Mouse (Mus musculus) myocyte (in vitro differentiated cells): ENCODE measurements at regions not wholly inside any gene's neighbourhood (a gene's known extent, or its start where the extent isn't known, plus 50 kb on each side); places are given as distances from the start of the nearest gene placed in this dataset.

ENCODE experiments used
- CEBPB ChIP-seq: IDR thresholded peaks from 2 replicates; pipeline ENCODE4 v1.6.1; 2011; ENCODE audit warnings: mild to moderate bottlenecking, moderate library complexity; ENCODE audit not compliant: poor library complexity, insufficient read depth, severe bottlenecking
- MAX ChIP-seq: IDR thresholded peaks from one replicate; pipeline ENCODE4 v1.6.1; 2011; ENCODE audit warnings: low read depth, mild to moderate bottlenecking, control low read depth
- POLR2A ChIP-seq: IDR thresholded peaks from one replicate; pipeline ENCODE4 v1.6.1; 2011; ENCODE audit warnings: low read depth, mild to moderate bottlenecking, control low read depth, moderate library complexity; ENCODE audit not compliant: insufficient read length
- POLR2AphosphoS2 ChIP-seq: IDR thresholded peaks from one replicate; pipeline ENCODE4 v1.6.1; 2011; ENCODE audit warnings: low read depth, control low read depth; ENCODE audit not compliant: insufficient read length
- TCF12 ChIP-seq: IDR thresholded peaks from one replicate; pipeline ENCODE4 v1.6.1; 2011; ENCODE audit warnings: mild to moderate bottlenecking, control low read depth; ENCODE audit not compliant: poor library complexity, insufficient read depth, severe bottlenecking
- USF1 ChIP-seq: IDR thresholded peaks from one replicate; pipeline ENCODE4 v1.6.1; 2011; ENCODE audit warnings: low read depth, mild to moderate bottlenecking, control low read depth, moderate library complexity

DNA sequence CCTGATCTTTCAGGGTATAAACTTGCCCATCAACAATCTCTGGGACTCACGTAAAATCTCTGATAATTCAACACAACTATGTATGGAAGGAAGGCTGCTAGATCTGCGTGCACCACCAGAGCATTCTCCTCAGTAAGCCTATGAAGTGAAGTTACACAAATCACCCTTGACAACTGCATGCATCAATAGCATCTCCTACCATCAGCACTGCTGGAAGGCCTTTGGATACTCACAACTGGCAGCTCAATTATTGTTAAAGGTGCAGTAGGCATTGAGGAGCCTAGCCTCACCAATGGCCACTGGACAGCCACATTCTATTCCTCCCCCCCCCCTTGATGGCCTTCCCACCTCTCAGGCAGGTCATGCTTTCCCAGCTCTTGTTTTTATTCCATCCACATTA is 64.9 kb upstream of the Kctd3 start:
- no peak for TF ChIP-seq MAX
- no peak for TF ChIP-seq CEBPB
- no peak for TF ChIP-seq POLR2A
- TF ChIP-seq POLR2AphosphoS2: no peak
- no peak for TF ChIP-seq USF1
- no peak for TF ChIP-seq TCF12
